Mouse (Mus musculus): Measurements from ENCODE around the gene Zfp217. TPM values are rescaled to one million over a fixed set of nuclear protein-coding genes. Genes with fewer than 3 reads are reported as not detected.

The Zfp217 gene
- total and polyA plus RNA-seq, 2 experiments from 2014 or later: 2.1 to 10.1 TPM

- H3K4me1 ChIP-seq (ENCODE audit: control insufficient read depth, insufficient read depth): no peaks in the 10 kb centered on the region
- no peaks in the 10 kb centered on the region for H3K36me3 ChIP-seq (replicated peaks; ENCODE audit: control insufficient read depth, insufficient read depth, low read length)
- ATAC-seq (ENCODE audit: insufficient read depth, low read depth): peak; percentile 90
- DNase-seq (ENCODE audit: low spot score): peak; percentile 89
- peak overlapping the region; percentile 47 for H3K4me2 ChIP-seq (ENCODE audit: low read depth, low read length)
- peak overlapping the region; percentile 62 for H3K27ac ChIP-seq (ENCODE audit: low read depth)
- peak; percentile 51 for TF ChIP-seq CTCF (IDR thresholded peaks at IDR 0.05; ENCODE audit: low read depth)
- TF ChIP-seq EP300 (IDR thresholded peaks at IDR 0.05; ENCODE audit: low read depth): no peak
- WGBS: 26% methylated on average over 7 of the region's 7 CpGs
- no peaks in the 10 kb centered on the region for H3K27me3 ChIP-seq (ENCODE audit: control insufficient read depth, insufficient read depth, low read length)
- peak overlapping the region; percentile 16; the same call in 1 of the 2 replicates for H3K4me3 ChIP-seq (ENCODE audit: low read depth, low read length)
- no peaks in the 10 kb centered on the region for H3K9me3 ChIP-seq (replicated peaks; ENCODE audit: control insufficient read depth, low read length)
- H3K9ac ChIP-seq (replicated peaks; ENCODE audit: low read depth, low read length): 0 out of 2 replicates have a peak overlapping the region, but pooled peaks have one; percentile 33
These were observed 44.8 kb upstream of the Zfp217 start for GRCm38 (mm10) chr2:170192731-170193149.

- DNase-seq (ENCODE audit: low spot score): no peak
- H3K4me1 ChIP-seq (ENCODE audit: control insufficient read depth, insufficient read depth): peaks cover 9% of the 10 kb centered on the region; the same call in 1 of the 2 replicates
- H3K27me3 ChIP-seq (ENCODE audit: control insufficient read depth, insufficient read depth, low read length): no peaks in the 10 kb centered on the region
- H3K4me3 ChIP-seq (ENCODE audit: low read depth, low read length): no peak overlapping the region
- no peaks in the 10 kb centered on the region for H3K36me3 ChIP-seq (replicated peaks; ENCODE audit: control insufficient read depth, insufficient read depth, low read length)
- H3K27ac ChIP-seq (ENCODE audit: low read depth): no peak overlapping the region
- no peak overlapping the region for H3K4me2 ChIP-seq (ENCODE audit: low read depth, low read length)
- whole genome bisulfite sequencing: 86% methylated on average over 7 of the region's 7 CpGs
- no peak overlapping the region for H3K9ac ChIP-seq (replicated peaks; ENCODE audit: low read depth, low read length)
- no peak for ATAC-seq (ENCODE audit: insufficient read depth, low read depth)
- no peaks in the 10 kb centered on the region for H3K9me3 ChIP-seq (replicated peaks; ENCODE audit: control insufficient read depth, low read length)
- no peak for TF ChIP-seq EP300 (IDR thresholded peaks at IDR 0.05; ENCODE audit: low read depth)
- TF ChIP-seq CTCF (IDR thresholded peaks at IDR 0.05; ENCODE audit: low read depth): no peak
These were observed 40.8 kb upstream of the Zfp217 start for GRCm38 (mm10) chr2:170188721-170189120.

- WGBS: 50% methylated on average over 4 of the region's 4 CpGs
- peak overlapping the region; percentile 80 for H3K4me2 ChIP-seq (ENCODE audit: low read depth, low read length)
- no peaks in the 10 kb centered on the region for H3K36me3 ChIP-seq (replicated peaks; ENCODE audit: control insufficient read depth, insufficient read depth, low read length)
- no peaks in the 10 kb centered on the region for H3K9me3 ChIP-seq (replicated peaks; ENCODE audit: control insufficient read depth, low read length)
- H3K27ac ChIP-seq (ENCODE audit: low read depth): peak overlapping the region; percentile 63
- no peak for DNase-seq (ENCODE audit: low spot score)
- H3K27me3 ChIP-seq (ENCODE audit: control insufficient read depth, insufficient read depth, low read length): no peaks in the 10 kb centered on the region
- peak overlapping the region; percentile 55 for H3K4me3 ChIP-seq (ENCODE audit: low read depth, low read length)
- TF ChIP-seq EP300 (IDR thresholded peaks at IDR 0.05; ENCODE audit: low read depth) (no peak), CTCF (IDR thresholded peaks at IDR 0.05; ENCODE audit: low read depth) (no peak)
- H3K9ac ChIP-seq (replicated peaks; ENCODE audit: low read depth, low read length): peak overlapping the region; percentile 60
- peaks cover 9% of the 10 kb centered on the region; the same call in 1 of the 2 replicates for H3K4me1 ChIP-seq (ENCODE audit: control insufficient read depth, insufficient read depth)
- ATAC-seq (ENCODE audit: insufficient read depth, low read depth): no peak
These were observed 37.4 kb upstream of the Zfp217 start for GRCm38 (mm10) chr2:170185137-170185837.

- 1% methylated on average over 33 of the region's 33 CpGs for WGBS
- DNase-seq (ENCODE audit: low spot score) (peak; percentile 88), ATAC-seq (ENCODE audit: insufficient read depth, low read depth) (peak; percentile 92)
- TF ChIP-seq CTCF (IDR thresholded peaks at IDR 0.05; ENCODE audit: low read depth) (no peak), EP300 (IDR thresholded peaks at IDR 0.05; ENCODE audit: low read depth) (no peak)
- peak overlapping the region; percentile 60 for H3K9ac ChIP-seq (replicated peaks; ENCODE audit: low read depth, low read length)
- peak overlapping the region; percentile 63 for H3K27ac ChIP-seq (ENCODE audit: low read depth)
- no peaks in the 10 kb centered on the region for H3K36me3 ChIP-seq (replicated peaks; ENCODE audit: control insufficient read depth, insufficient read depth, low read length)
- no peaks in the 10 kb centered on the region for H3K9me3 ChIP-seq (replicated peaks; ENCODE audit: control insufficient read depth, low read length)
- peaks cover 9% of the 10 kb centered on the region; the same call in 1 of the 2 replicates for H3K4me1 ChIP-seq (ENCODE audit: control insufficient read depth, insufficient read depth)
- peak overlapping the region; percentile 80 for H3K4me2 ChIP-seq (ENCODE audit: low read depth, low read length)
- H3K4me3 ChIP-seq (ENCODE audit: low read depth, low read length): peak overlapping the region; percentile 55
- no peaks in the 10 kb centered on the region for H3K27me3 ChIP-seq (ENCODE audit: control insufficient read depth, insufficient read depth, low read length)
These were observed 36.5 kb upstream of the Zfp217 start for GRCm38 (mm10) chr2:170184175-170184983.

GRCm38 (mm10) chr2:170183851-170184174, 35.9 kb upstream of the Zfp217 start:
- DNase-seq (ENCODE audit: low spot score): no peak
- Histone ChIP-seq H3K27me3 (ENCODE audit: control insufficient read depth, insufficient read depth, low read length) (no peaks in the 10 kb centered on the region), H3K9me3 (replicated peaks; ENCODE audit: control insufficient read depth, low read length) (no peaks in the 10 kb centered on the region), H3K27ac (ENCODE audit: low read depth) (peak overlapping the region; percentile 63), H3K4me3 (ENCODE audit: low read depth, low read length) (peak overlapping the region; percentile 55), H3K9ac (replicated peaks; ENCODE audit: low read depth, low read length) (peak overlapping the region; percentile 60; the same call in 1 of the 2 replicates), H3K36me3 (replicated peaks; ENCODE audit: control insufficient read depth, insufficient read depth, low read length) (no peaks in the 10 kb centered on the region), H3K4me1 (ENCODE audit: control insufficient read depth, insufficient read depth) (peaks cover 9% of the 10 kb centered on the region; the same call in 1 of the 2 replicates), H3K4me2 (ENCODE audit: low read depth, low read length) (peak overlapping the region; percentile 80)
- WGBS: 69% methylated on average over 4 of the region's 4 CpGs
- TF ChIP-seq CTCF (IDR thresholded peaks at IDR 0.05; ENCODE audit: low read depth): no peak
- TF ChIP-seq EP300 (IDR thresholded peaks at IDR 0.05; ENCODE audit: low read depth): no peak
- no peak for ATAC-seq (ENCODE audit: insufficient read depth, low read depth)

Measured in heart, postnatal 0 days (tissue).